Mouse (Mus musculus): ENCODE results near the gene Sfxn5. TPM values are rescaled to one million over a fixed set of nuclear protein-coding genes. Genes with fewer than 3 reads are reported as not detected.
A peak's percentile ranks its signal among the peaks of the same experiment; 100 is the strongest.

The Sfxn5 gene
- polyA plus RNA-seq, 1 experiment from 2014 or later = 13.4 TPM

- no peaks in the 10 kb centered on the region for H3K9me3 ChIP-seq
- no peak overlapping the region for H3K4me3 ChIP-seq (replicated peaks)
- no peaks in the 10 kb centered on the region for H3K36me3 ChIP-seq
- H3K4me1 ChIP-seq (replicated peaks) = peaks cover 17% of the 10 kb centered on the region
- ATAC-seq = no peak
- 91% methylated on average over 11 of the region's 11 CpGs for WGBS
- H3K9ac ChIP-seq (replicated peaks) = no peak overlapping the region
- no peak overlapping the region for H3K27ac ChIP-seq
- H3K4me2 ChIP-seq (replicated peaks) = no peak overlapping the region
- no peaks in the 10 kb centered on the region for H3K27me3 ChIP-seq
Observed at GRCm38 (mm10) chr6:85219706-85220105, 113.5 kb downstream of the Sfxn5 start.

GRCm38 (mm10) chr6:85218684-85219445, 114.4 kb downstream of the Sfxn5 start:
- Histone ChIP-seq H3K9ac (replicated peaks) (no peak overlapping the region), H3K4me3 (replicated peaks) (no peak overlapping the region), H3K27ac (no peak overlapping the region), H3K27me3 (no peaks in the 10 kb centered on the region), H3K4me2 (replicated peaks) (no peak overlapping the region), H3K36me3 (no peaks in the 10 kb centered on the region), H3K4me1 (replicated peaks) (peaks cover 17% of the 10 kb centered on the region), H3K9me3 (no peaks in the 10 kb centered on the region)
- peak; percentile 45 for ATAC-seq
- 30% methylated on average over 5 of the region's 5 CpGs for WGBS

DNA sequence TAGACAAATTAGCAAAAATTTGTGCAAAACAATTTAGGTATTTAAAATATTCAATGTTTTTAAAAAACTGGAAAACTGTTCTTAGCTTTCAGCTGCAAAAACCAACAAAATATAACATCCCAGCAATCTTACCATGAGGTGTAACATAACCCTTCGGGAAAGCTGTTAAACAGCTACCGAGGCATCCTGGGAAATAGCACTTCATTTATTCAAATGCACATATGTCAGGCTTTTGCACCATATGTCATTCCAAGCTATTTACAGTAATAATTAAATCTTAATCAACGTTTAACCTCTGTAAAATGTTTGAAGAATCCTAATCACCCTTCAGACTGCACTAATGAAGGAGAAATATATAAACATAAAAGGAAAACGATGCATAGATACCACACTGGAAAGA, 115.0 kb downstream of the Sfxn5 start:
- 68% methylated on average over 4 of the region's 4 CpGs for WGBS
- H3K36me3 ChIP-seq = no peaks in the 10 kb centered on the region
- H3K27me3 ChIP-seq = no peaks in the 10 kb centered on the region
- no peak overlapping the region for H3K4me2 ChIP-seq (replicated peaks)
- no peak overlapping the region for H3K4me3 ChIP-seq (replicated peaks)
- H3K9ac ChIP-seq (replicated peaks) = no peak overlapping the region
- ATAC-seq = no peak
- H3K4me1 ChIP-seq (replicated peaks) = peaks cover 10% of the 10 kb centered on the region
- H3K9me3 ChIP-seq = no peaks in the 10 kb centered on the region
- no peak overlapping the region for H3K27ac ChIP-seq

GRCm38 (mm10) chr6:85210686-85211085, 122.5 kb downstream of the Sfxn5 start:
- Histone ChIP-seq H3K27me3 (peaks cover 9% of the 10 kb centered on the region), H3K4me2 (replicated peaks) (no peak overlapping the region), H3K27ac (no peak overlapping the region), H3K4me1 (replicated peaks) (0 out of 2 replicates have a peak, but pooled peaks cover 8% of the 10 kb centered on the region), H3K4me3 (replicated peaks) (no peak overlapping the region), H3K36me3 (no peaks in the 10 kb centered on the region), H3K9ac (replicated peaks) (no peak overlapping the region), H3K9me3 (no peaks in the 10 kb centered on the region)
- WGBS = 38% methylated on average over 1 of the region's 1 CpGs
- ATAC-seq = no peak

DNA sequence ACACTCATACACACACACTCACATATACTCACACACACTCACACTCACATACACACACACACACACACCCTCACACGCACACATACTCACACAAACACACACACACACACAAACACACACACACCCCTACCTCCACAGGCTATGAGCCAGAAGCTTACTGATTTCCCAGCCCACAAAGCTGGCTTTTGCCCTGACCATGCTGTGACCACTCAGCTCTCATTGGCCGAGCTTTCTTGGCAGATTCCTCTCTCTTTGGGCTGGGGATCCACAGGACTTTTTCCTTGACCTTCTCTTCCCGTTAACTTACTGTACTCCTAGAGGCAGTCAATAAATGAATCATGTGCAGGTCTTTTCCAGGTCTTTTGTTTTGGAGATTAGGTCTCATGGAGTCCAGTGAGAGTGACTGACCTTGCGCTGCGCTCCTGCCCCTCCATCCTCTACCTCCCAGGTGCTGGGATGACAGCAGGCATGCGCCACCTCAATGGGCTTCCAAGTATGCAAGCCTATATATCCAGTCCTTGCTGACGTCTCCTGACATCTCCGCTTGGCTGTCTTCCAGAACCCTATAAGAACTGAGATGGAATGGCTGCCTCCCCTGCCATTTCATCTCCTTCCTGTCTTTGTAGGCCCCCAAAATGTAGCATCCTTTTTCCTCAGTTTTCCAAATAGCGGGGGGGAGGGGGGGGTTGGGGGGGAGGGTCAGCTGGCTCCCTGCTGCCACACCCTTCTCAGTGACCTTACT, 123.8 kb downstream of the Sfxn5 start:
- Histone ChIP-seq H3K9ac (replicated peaks) (no peak overlapping the region), H3K4me3 (replicated peaks) (no peak overlapping the region), H3K4me2 (replicated peaks) (no peak overlapping the region), H3K27ac (no peak overlapping the region), H3K4me1 (replicated peaks) (0 out of 2 replicates have a peak, but pooled peaks cover 8% of the 10 kb centered on the region), H3K36me3 (no peaks in the 10 kb centered on the region), H3K9me3 (no peaks in the 10 kb centered on the region), H3K27me3 (peaks cover 9% of the 10 kb centered on the region)
- 82% methylated on average over 9 of the region's 9 CpGs for WGBS
- ATAC-seq = no peak

- peaks cover 9% of the 10 kb centered on the region for H3K27me3 ChIP-seq
- ATAC-seq = no peak
- WGBS = 71% methylated on average over 5 of the region's 5 CpGs
- no peak overlapping the region for H3K4me2 ChIP-seq (replicated peaks)
- H3K27ac ChIP-seq = no peak overlapping the region
- H3K9me3 ChIP-seq = no peaks in the 10 kb centered on the region
- 0 out of 2 replicates have a peak, but pooled peaks cover 8% of the 10 kb centered on the region for H3K4me1 ChIP-seq (replicated peaks)
- H3K9ac ChIP-seq (replicated peaks) = no peak overlapping the region
- no peak overlapping the region for H3K4me3 ChIP-seq (replicated peaks)
- no peaks in the 10 kb centered on the region for H3K36me3 ChIP-seq
Observed at GRCm38 (mm10) chr6:85207345-85207744, 125.9 kb downstream of the Sfxn5 start.

GRCm38 (mm10) chr6:85206939-85207285, 126.3 kb downstream of the Sfxn5 start:
- no peak overlapping the region for H3K4me2 ChIP-seq (replicated peaks)
- H3K36me3 ChIP-seq = no peaks in the 10 kb centered on the region
- H3K4me1 ChIP-seq (replicated peaks) = 0 out of 2 replicates have a peak, but pooled peaks cover 8% of the 10 kb centered on the region
- H3K27ac ChIP-seq = no peak overlapping the region
- WGBS = 54% methylated on average over 15 of the region's 15 CpGs
- peak; percentile 62; the same call in 1 of the 2 replicates for ATAC-seq
- no peak overlapping the region for H3K9ac ChIP-seq (replicated peaks)
- no peak overlapping the region for H3K4me3 ChIP-seq (replicated peaks)
- H3K9me3 ChIP-seq = no peaks in the 10 kb centered on the region
- H3K27me3 ChIP-seq = peaks cover 9% of the 10 kb centered on the region

- 27% methylated on average over 16 of the region's 16 CpGs for WGBS
- no peak overlapping the region for H3K4me2 ChIP-seq (replicated peaks)
- ATAC-seq = no peak
- no peaks in the 10 kb centered on the region for H3K9me3 ChIP-seq
- H3K4me1 ChIP-seq (replicated peaks) = 0 out of 2 replicates have a peak, but pooled peaks cover 8% of the 10 kb centered on the region
- no peak overlapping the region for H3K27ac ChIP-seq
- H3K27me3 ChIP-seq = peaks cover 9% of the 10 kb centered on the region
- no peaks in the 10 kb centered on the region for H3K36me3 ChIP-seq
- H3K9ac ChIP-seq (replicated peaks) = no peak overlapping the region
- no peak overlapping the region for H3K4me3 ChIP-seq (replicated peaks)
Observed at GRCm38 (mm10) chr6:85206182-85206938, 126.9 kb downstream of the Sfxn5 start.

- H3K4me2 ChIP-seq (replicated peaks) = no peak overlapping the region
- ATAC-seq = no peak
- no peak overlapping the region for H3K4me3 ChIP-seq (replicated peaks)
- H3K36me3 ChIP-seq = no peaks in the 10 kb centered on the region
- peaks cover 8% of the 10 kb centered on the region for H3K4me1 ChIP-seq (replicated peaks)
- H3K9me3 ChIP-seq = no peaks in the 10 kb centered on the region
- peaks cover 46% of the 10 kb centered on the region for H3K27me3 ChIP-seq
- H3K27ac ChIP-seq = no peak overlapping the region
- H3K9ac ChIP-seq (replicated peaks) = no peak overlapping the region
- WGBS = 72% methylated on average over 2 of the region's 2 CpGs
Observed at GRCm38 (mm10) chr6:85197951-85198350, 135.3 kb downstream of the Sfxn5 start.

DNA sequence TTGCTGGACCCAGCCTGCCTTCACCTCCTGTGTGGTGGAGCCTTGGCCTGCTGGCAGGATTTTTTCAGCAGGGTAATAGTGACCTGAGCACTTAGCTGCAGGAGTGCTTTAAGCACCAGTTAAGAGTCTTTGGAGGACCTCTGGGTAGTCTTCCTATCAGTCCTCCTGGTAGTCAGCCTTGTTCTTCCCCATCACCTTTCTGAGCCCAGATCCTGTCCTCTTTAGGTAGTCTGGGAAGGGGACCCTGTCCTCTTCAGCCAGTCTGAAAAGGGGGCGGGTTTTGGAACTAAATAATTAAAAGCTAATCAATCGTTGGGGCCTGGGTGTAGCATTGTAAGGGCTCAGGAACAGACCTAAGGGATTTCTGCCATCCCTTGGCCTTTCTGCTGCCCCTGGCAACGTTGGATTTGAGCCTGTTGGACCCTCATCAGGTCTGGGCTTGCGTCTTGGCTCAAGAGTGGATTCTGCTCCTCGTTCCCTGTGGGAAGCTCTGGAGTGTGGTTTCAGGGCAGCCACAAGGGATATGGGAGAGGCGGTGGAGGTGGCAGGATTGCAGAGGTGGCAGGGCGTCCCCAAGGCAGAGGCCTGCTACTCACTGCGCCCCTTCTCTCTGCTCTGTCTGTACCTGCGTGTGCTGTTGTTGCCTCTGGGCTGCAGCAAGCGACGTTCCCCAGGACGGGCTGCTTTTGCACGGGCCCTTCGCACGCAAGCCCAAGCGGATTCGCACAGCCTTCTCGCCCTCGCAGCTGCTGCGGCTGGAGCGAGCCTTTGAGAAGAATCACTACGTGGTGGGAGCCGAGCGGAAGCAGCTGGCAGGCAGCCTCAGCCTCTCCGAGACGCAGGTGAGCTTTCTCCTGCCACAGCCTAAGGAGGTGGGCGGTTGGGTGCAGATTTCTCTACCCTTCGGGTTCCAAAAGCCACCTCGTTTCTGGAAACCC, 139.6 kb downstream of the Sfxn5 start:
- WGBS = 4% methylated on average over 29 of the region's 29 CpGs
- Histone ChIP-seq H3K4me2 (replicated peaks) (peak overlapping the region; percentile 36), H3K4me1 (replicated peaks) (peaks cover 24% of the 10 kb centered on the region), H3K27me3 (peaks cover 89% of the 10 kb centered on the region), H3K4me3 (replicated peaks) (peak overlapping the region; percentile 23), H3K9me3 (no peaks in the 10 kb centered on the region), H3K27ac (no peak overlapping the region), H3K9ac (replicated peaks) (0 out of 2 replicates have a peak overlapping the region, but pooled peaks have one; percentile 39), H3K36me3 (no peaks in the 10 kb centered on the region)
- no peak for ATAC-seq

All from midbrain, embryonic 13.5 days (tissue).